ENCODE assay signal across 8 mouse cellular contexts in genomic region chr2:110191965-110192701, GRCm38 (mm10).
DNase-seq lines count a peak whose midpoint lies in the region; ATAC-seq lines count a peak whose summit lies in the region.

No protein-coding gene starts in this region.

- ATAC-seq in intestine, embryonic 15.5 days: peak; percentile 91
- ATAC-seq in liver, embryonic 11.5 days (replicated peaks; ENCODE audit: low FRiP score): no peak; the same call in 1 of the 2 replicates
- no peak for ATAC-seq in granulocyte monocyte progenitor cell, adult 5-6 weeks (replicated peaks; ENCODE audit: poor library complexity, severe bottlenecking)

- H3K36me3 ChIP-seq in intestine, embryonic 15.5 days: no peaks in the 10 kb centered on the region
- no peaks in the 10 kb centered on the region for H3K36me3 ChIP-seq in liver, embryonic 11.5 days (ENCODE audit: control insufficient read depth, insufficient read depth, low read length)

- DNase-seq in 3134 (ENCODE audit: extremely low read depth, insufficient read length, low spot score): peak; percentile 22
- DNase-seq in brain, adult 2 months (ENCODE audit: low read depth, low spot score): peak; percentile 10
- DNase-seq in gastrocnemius, postnatal 25 days: peak; percentile 68
- DNase-seq in liver, embryonic 11.5 days (ENCODE audit: low spot score): no peak
- peak; percentile 85 for DNase-seq in ovary, adult 18-20 months (ENCODE audit: low spot score)
- no peak for DNase-seq in cerebellum, adult 18-20 months

- H3K9me3 ChIP-seq in intestine, embryonic 15.5 days: no peaks in the 10 kb centered on the region
- no peaks in the 10 kb centered on the region for H3K9me3 ChIP-seq in liver, embryonic 11.5 days (ENCODE audit: control insufficient read depth, low read length)

- H3K27ac ChIP-seq in intestine, embryonic 15.5 days: peak overlapping the region; percentile 95
- H3K27ac ChIP-seq in liver, embryonic 11.5 days (ENCODE audit: low read depth, low read length): no peak overlapping the region

- no peak overlapping the region for H3K9ac ChIP-seq in intestine, embryonic 15.5 days
- no peak overlapping the region for H3K9ac ChIP-seq in liver, embryonic 11.5 days (ENCODE audit: low read depth, low read length)

- H3K4me1 ChIP-seq in intestine, embryonic 15.5 days (replicated peaks): peaks cover 29% of the 10 kb centered on the region
- no peaks in the 10 kb centered on the region; the same call in 1 of the 2 replicates for H3K4me1 ChIP-seq in liver, embryonic 11.5 days (replicated peaks; ENCODE audit: control insufficient read depth, insufficient read depth, low read length)

- WGBS in intestine, embryonic 15.5 days: 12% methylated on average over 15 of the region's 15 CpGs
- 51% methylated on average over 15 of the region's 15 CpGs for WGBS in liver, embryonic 11.5 days

- H3K4me2 ChIP-seq in intestine, embryonic 15.5 days (replicated peaks): peak overlapping the region; percentile 55
- H3K4me2 ChIP-seq in liver, embryonic 11.5 days: 0 out of 2 replicates have a peak overlapping the region, but pooled peaks have one; percentile 9

- H3K27me3 ChIP-seq in intestine, embryonic 15.5 days (replicated peaks): no peaks in the 10 kb centered on the region
- H3K27me3 ChIP-seq in liver, embryonic 11.5 days (replicated peaks; ENCODE audit: control insufficient read depth, insufficient read depth, low read length): no peaks in the 10 kb centered on the region

- H3K4me3 ChIP-seq in intestine, embryonic 15.5 days (replicated peaks): peak overlapping the region; percentile 9; the same call in 1 of the 2 replicates
- H3K4me3 ChIP-seq in liver, embryonic 11.5 days (ENCODE audit: low read depth, low read length): no peak overlapping the region

Comparison
In these comparisons a context has a peak if more than half of its experiments do, and no peak if none do; other contexts are left out.
1. DNase-seq: peak in 3134 (single experiment), brain, adult 2 months (single experiment), gastrocnemius, postnatal 25 days (single experiment) and ovary, adult 18-20 months (single experiment); none in liver, embryonic 11.5 days (single experiment) and cerebellum, adult 18-20 months (0 of 2).